Mouse (Mus musculus): ENCODE data around the gene Banf2.
A peak's percentile ranks its signal among the peaks of the same experiment; 100 is the strongest.

Gene Banf2

DNA sequence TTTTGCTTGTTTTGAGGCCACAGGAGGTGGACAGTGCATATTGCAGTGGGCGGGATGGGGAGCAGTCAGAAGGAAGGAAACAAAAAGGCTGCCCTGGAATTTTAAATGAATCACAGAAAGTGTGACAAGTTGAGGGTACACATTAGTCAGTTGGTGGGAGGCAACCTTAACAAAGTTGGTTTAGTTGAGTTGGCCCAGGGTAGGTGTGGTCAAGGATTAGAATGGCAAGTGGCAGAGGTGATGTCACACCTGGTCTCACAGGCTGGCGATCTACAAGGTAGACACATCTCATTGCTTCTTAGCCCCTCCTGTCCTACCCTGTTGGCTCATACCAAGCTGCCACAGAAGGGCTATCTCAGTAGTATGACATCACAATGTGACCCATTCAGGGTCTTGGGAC lies at the start of gene Banf2:
Gene Banf2 (plus strand): TSS at position 396 of the 400 bp plus-strand sequence.
- DNase-seq = no peak

GRCm38 (mm10) chr2:143983482-143983881 lies 49.4 kb upstream of the Banf2 start:
- DNase-seq = no peak

DNA sequence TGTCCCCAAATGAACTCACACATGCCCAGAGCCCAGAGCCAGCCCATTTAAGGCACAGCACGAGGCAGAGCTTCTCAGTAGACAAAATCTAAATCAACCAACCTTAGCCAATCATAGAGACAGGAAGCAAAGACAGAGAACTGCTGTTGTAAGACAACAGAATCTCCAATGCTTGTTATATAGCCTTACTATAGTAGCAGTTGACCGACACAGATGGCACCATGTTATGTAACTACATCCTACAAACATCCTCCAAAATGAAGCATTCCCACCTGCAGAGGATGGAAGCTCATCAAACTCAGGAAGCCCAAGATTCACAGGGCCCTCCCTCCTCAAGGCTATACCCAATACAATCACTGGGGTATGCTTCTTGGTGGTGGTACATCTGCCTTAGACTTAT lies 45.4 kb upstream of the Banf2 start:
- DNase-seq = no peak

DNA sequence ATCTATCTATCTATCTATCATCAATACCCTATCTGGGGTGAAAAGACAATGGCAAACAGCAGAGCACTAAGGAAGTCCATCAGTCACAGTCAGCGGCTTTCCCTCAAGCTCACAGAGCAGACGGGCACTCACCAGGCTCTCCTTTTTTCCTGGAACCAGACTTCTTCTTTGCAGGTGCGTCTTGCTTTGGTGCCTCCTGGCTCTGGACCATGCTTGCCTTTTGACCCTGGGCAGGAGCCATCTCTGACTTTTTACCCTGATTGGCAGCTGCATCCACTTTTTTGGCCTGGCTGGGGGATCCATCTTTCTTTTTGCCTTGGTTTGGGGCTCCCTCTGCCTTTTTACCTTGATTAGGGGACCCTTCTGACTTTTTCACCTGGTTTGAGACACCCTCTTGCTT lies 44.8 kb upstream of the Banf2 start:
- no peak for DNase-seq

DNA sequence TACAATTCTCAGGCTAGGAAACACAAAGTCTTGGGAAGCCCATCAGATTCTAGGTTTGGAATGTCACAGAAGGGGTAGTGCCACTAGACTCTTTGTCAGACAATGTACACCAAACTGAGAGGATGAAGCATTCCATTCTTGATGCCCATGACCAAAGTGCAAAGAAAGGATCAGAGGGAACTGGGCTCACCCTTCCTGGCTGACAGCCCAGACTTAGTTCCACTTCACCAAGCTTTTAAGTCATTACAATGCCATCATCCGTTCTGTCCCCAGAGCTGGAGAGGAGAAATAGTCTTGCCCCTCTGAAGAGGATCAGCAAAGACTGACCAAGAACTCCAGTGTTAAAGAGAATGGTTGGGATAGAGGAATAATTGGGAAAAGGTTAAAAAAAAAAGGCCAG lies 41.9 kb upstream of the Banf2 start:
- DNase-seq = no peak

DNA sequence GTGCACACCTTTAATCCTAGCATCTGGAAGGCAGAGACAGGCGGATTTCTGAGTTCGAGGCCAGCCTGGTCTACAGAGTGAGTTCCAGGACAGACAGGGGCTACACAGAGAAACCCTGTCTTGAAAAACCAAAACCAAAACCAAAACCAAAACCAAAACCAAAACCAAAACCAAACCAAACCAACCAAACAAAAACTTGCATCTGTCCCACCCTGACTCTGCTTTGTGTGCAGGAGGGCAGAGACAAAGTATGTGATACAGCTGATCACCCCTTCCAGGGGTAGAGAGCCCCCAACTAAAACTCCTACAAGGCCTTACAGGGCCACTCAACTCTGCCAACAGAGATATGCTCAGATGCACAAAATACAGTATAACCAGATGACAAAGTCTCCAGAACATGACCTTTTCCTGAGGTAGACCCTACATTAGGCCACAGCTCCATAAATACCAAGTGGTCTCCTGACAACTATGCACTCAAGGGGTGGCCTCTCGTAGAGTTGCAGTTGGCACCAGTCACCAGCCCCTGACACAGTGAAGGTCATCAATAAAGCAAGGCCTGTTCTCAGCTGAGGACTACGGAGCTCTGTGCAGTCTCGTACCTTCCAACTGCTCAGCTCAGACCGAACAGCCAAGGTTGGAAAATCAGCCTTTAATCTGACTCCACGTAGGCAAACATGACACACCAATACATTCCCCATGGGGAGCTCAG lies 40.7 kb upstream of the Banf2 start:
- DNase-seq = no peak

GRCm38 (mm10) chr2:143992977-143993376 lies 39.9 kb upstream of the Banf2 start:
- DNase-seq = no peak

DNA sequence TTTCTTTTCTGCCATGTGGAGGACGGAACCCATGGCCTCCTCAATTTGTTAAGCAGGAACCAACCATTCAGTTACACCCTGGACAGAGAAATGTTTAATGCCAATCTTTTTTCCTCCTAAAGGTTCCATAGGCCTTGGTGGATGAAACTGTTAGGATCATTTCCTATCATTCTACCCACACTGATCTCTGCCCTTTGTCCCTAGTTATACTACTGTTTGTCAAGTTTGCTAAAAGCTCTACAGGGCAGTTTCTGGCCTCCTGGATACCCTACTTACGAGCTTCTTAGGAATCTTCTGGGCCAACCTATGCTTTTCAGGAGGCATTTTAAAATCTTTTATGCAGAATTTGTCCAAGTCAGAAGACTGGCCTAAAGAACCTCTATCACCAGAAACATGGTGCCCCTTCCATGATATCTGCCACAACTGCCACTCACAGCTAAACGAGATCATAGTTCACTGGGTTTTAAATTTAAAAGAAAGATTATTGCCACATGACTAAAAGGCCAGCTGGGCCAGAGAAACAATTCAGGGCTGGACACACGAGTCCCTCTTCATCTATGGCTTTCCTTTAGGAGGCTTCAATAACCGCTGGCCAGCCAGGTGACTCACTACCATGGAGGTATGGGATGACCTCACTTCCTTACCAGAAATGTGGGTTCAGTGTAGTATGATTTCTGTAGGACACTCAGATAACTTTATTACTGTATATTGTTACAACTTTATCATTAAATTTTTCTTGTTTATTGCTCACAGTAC lies 30.5 kb upstream of the Banf2 start:
- no peak for DNase-seq

DNA sequence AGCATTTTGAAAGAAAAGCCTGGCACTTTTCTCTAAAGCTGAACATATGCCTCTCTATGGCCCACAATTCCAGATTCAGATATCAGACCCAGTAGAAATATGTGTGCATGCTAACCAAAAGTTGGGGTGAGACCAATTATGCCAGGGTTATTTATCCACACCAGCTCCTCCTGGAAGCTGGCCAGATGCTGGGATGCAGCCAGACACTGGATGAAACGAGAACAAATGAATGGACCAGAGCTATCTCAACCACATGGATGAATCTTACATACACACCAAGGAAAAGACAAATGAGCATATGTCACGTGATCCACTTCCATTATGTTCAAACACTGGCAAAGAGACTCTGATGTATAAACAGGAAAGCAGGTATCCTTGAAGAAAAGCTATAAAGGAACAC lies 29.3 kb upstream of the Banf2 start:
- peak; percentile 29 to 35 for DNase-seq

DNA sequence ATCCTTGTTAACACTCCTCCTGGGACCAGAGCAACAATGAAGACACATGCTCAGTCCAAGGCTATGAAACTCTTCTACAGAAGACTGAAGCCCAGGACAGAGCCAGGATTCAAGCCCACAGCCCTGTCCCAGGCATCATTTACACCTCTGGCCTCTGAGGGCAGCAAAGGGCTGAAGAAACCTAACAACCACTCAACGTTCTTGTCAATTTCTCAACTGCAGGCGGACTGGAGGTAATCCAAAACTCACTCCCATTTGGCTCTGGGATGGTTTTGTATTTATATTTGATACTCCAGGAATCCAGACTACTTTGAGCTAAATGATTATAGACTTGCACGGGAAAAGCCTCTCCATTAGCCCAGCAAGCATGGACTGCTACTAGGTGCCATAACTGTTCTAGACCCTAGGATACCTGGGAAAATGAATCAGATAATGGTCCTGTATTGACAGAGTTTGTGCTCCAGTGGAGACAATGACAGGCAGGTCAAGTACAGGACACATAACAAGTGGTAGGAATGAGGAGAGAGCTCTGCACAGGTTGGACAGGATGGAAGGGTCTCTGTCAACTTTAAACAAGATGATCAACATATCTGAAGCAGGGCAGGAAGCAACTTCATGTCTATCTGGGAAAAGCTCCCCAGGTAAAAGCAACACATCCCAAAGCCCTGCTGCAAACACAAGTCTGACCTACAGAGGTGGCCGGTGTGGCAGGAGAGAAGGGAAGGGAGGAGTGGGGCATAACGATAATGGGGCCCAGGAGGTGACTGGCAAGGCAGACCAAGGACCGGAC lies 27.5 kb upstream of the Banf2 start:
- no peak for DNase-seq

DNA sequence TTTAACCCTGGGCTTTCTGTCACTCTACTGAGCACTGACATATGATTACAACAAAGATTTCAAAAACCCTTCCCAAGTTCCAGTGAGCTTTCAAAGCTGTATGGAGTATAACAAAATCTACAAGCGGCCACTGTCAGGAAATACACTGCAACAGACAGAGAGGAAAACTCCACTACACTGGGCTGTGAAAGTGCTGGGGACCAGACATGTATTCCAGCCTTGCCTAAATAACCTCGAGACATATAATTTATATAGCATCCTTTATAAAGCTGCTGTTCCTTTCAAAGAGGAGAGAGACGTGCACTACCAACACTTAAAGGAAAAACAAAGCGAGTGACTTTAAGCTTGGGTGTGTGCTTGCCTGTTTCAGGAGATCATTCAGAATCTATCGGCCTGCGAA lies 26.2 kb upstream of the Banf2 start:
- no peak for DNase-seq

DNA sequence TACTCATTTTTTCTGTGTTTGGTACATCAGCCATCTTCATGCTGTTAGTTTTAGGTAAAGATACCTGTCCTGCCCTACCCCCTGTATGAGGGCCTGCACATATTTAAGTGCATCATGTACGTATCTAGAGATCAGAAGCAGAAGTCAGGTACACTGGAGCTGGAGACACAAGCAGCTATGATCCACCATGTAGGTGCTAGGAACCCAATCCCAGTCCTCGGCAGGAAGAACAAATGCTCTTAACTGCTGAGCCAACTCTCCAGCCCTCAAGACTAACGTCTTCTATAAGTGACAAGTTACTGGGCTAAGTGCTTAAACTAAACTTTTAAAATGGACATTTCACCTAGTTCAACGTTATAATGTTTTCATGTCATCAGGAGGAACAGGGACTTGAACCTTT lies 25.6 kb upstream of the Banf2 start:
- no peak for DNase-seq

DNA sequence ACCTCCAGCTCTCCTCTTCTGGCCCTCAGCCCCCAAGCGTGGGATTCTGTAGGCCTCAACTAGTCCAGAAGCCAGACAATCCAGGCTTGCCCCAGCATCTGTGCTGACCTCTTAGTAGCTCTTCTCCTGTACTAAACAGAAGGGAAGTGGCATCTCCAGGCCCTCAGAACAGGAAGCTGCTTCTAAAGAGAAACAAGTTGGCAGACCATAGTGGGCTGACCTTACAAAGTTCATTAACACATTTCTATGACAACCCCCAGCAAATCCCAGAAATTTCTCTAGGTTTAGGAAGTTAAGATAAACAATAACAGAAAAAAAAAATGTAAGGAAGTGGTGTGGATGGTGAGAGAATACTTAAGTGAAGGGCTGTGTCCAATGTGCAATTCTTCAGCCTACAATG lies 23.8 kb upstream of the Banf2 start:
- no peak for DNase-seq

DNA sequence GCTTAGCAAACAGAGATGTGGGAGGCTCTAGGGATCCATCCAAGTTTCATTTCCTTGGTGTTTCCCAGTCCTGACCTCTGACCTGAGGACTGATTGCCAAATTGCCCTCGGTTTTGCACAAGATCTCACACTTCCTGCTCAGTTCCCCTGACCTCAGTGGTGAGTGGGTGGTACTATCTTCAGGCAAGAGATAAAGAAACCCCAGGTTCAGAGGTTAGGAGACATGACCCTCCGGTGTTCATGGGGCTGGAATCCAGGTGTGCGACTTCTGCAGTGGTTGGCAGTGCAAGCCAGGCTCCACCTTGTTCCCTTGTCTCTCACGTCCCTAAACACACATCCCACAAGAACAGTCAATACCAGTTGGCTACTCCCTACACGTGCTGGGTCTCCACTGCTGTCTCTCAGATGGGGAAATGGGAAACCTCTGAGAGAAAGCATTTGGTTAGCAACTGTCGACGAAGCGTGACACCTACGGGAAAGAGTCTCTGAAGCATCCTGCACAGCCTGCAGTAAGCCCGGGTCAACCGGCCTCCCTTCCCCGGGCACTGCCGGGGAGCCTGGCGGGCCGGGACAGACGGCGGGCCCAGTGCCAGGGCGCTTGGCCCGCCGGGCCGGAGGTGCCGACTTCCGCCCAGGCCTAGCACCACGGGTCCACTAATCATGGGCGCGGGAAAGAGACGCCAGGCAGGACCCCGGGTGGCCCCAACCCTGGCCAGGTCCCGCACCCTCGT lies 23.1 kb upstream of the Banf2 start:
- no peak for DNase-seq

- peak; percentile 57 to 72 for DNase-seq
These were observed 22.4 kb upstream of the Banf2 start for GRCm38 (mm10) chr2:144010282-144011044.

DNA sequence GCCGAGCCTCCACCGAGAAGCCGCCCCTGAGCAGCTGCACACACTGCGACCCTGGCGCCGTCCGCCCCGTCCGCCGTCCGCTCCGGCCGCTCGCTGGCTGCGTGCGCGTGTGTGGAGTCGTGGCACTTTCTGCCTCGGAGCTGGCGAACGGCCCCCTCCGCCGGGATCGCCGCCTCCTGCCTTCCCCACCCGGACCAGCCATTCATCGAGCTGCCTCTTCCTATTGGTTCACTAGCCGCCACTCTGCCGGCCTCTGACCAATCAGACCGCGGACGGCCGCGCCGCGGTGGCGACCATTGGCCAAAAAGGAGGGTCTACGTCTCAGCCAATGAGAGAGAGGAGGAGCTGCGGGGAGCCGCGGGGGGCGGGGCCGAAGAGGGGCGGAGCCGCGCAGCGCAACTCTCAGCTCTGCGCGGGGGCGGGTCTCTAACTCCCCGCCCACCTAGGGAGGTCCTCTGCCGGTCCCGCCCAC lies 21.7 kb upstream of the Banf2 start, which contains the start of gene Rrbp1:
Gene Rrbp1 (minus strand): TSS at position 184 of the 472 bp plus-strand sequence.
- DNase-seq = peak; percentile 96 to 99

DNA sequence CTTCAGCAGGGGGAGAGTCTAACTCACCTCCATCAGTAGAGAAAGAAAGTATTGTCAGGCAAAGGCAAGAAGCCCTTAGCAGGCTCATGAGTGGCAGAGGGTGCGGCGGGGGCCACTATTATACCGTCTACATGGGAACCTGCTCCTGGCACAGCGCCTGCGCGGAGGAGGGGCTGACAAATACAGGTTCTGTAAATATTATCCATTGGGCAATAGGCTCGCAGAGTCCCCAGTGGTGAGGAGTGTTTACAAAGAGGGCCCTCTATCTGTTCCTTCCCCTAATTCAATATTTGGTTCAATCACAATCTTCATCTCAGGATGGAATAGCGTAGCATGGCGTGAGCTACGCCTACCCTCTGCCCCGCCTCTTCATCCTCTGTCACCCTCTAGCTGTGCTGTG lies 18.8 kb upstream of the Banf2 start:
- peak in 1 of 2 experiments; percentile 15 for DNase-seq

- peak in 1 of 2 experiments; percentile 10 for DNase-seq
These were observed 18.4 kb upstream of the Banf2 start for GRCm38 (mm10) chr2:144014481-144014880.

GRCm38 (mm10) chr2:144015861-144016260 lies 17.0 kb upstream of the Banf2 start:
- DNase-seq = no peak

- no peak for DNase-seq
These were observed 12.9 kb upstream of the Banf2 start for GRCm38 (mm10) chr2:144019971-144020370.

GRCm38 (mm10) chr2:144022441-144022840 lies 10.4 kb upstream of the Banf2 start:
- DNase-seq = no peak

DNA sequence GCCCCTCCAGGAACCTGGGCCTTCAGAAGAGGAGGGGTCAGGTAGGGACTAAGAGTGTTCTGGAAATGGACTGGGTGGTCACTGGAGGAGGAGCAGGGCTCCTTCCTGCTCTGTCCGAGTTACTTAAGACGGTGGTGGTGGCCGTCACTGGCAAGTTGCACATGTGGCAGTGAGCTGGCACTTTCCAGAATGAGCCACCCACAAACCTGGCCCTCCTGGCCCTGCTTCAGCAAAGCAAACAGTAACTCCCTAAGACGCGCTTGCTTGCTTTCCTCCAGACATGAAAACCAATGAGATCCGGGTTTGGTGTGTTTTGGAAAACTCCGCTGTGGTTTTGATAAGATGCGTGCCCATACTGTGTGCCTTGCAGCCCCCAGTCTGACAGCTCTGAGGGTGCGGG lies 7.5 kb upstream of the Banf2 start:
- DNase-seq = no peak
